Mouse (Mus musculus) bone marrow, adult 2 months (tissue): ENCODE data around the gene Mcm5. TPM values are rescaled to one million over a fixed set of nuclear protein-coding genes. Genes with fewer than 3 reads are reported as not detected.
A peak's percentile ranks its signal among the peaks of the same experiment; 100 is the strongest.

ENCODE experiments used
- H3K27ac ChIP-seq: fragments of 200-500 bp; 2 replicates; pipeline ENCODE4 v1.5.1; 2012; ENCODE audit warnings: low read depth, mild to moderate bottlenecking, control low read depth, inconsistent platforms, low read length; ENCODE audit not compliant: control insufficient read depth, poor library complexity, insufficient read depth
- H3K4me1 ChIP-seq: fragments of 200-500 bp; 2 replicates; pipeline ENCODE4 v1.6.1; 2011; ENCODE audit warnings: low read length; ENCODE audit not compliant: control insufficient read depth, insufficient read depth
- H3K4me3 ChIP-seq: fragments of 200-500 bp; replicated peaks from 2 replicates; pipeline ENCODE3; 2011; ENCODE audit warnings: mild to moderate bottlenecking, low read depth, low read length, control low read depth; ENCODE audit not compliant: control insufficient read depth
- CTCF ChIP-seq: fragments of 200-500 bp; IDR thresholded peaks from 2 replicates; pipeline ENCODE4 v1.5.1; 2011; ENCODE audit warnings: low read length, control low read depth; ENCODE audit not compliant: control insufficient read depth, insufficient read depth
- POLR2A ChIP-seq: fragments of 200-500 bp; IDR thresholded peaks from 2 replicates; pipeline ENCODE4 v1.6.1; 2011; ENCODE audit warnings: low read depth, mild to moderate bottlenecking, control low read depth, low read length, borderline replicate concordance; ENCODE audit not compliant: control insufficient read depth
- WGBS: fragments of 180-500 bp; shearing (Covaris S2); methylation state at CpG from one replicate; pipeline ENCODE4 v1.1.7; 2018; 5-methylcytosine and 5-hydroxymethylcytosine counted together
- polyA plus RNA-seq: library from polyadenylated mRNA; stranded (reverse); fragments of >200 nt; gene quantifications from 2 replicates; pipeline ENCODE4 v1.2.4, GENCODE M21; 2011; ENCODE audit warnings: low replicate concordance; ENCODE audit not compliant: missing spikeins, insufficient read depth, insufficient read length

Gene Mcm5
- polyA plus RNA-seq, 1 experiment, result 116 TPM

- Histone ChIP-seq H3K4me1 (no peaks in the 10 kb centered on the region; the same call in 1 of the 2 replicates), H3K4me3 (no peak overlapping the region), H3K27ac (no peak overlapping the region)
- WGBS, result 89% methylated on average over 1 of the region's 1 CpGs
- TF ChIP-seq POLR2A (no peak), CTCF (no peak)
These were observed 34.5 kb upstream of the Mcm5 start for GRCm38 (mm10) chr8:75074876-75075275.

GRCm38 (mm10) chr8:75078215-75078614 is 31.2 kb upstream of the Mcm5 start:
- no peak overlapping the region for H3K4me3 ChIP-seq
- no peak for TF ChIP-seq CTCF
- TF ChIP-seq POLR2A, result no peak
- peaks cover 8% of the 10 kb centered on the region for H3K4me1 ChIP-seq
- no peak overlapping the region for H3K27ac ChIP-seq
- 83% methylated on average over 1 of the region's 1 CpGs for WGBS

- H3K27ac ChIP-seq, result no peak overlapping the region
- peaks cover 8% of the 10 kb centered on the region for H3K4me1 ChIP-seq
- 93% methylated on average over 9 of the region's 9 CpGs for WGBS
- no peak for TF ChIP-seq POLR2A
- no peak for TF ChIP-seq CTCF
- H3K4me3 ChIP-seq, result no peak overlapping the region
These were observed 30.5 kb upstream of the Mcm5 start for GRCm38 (mm10) chr8:75078851-75079250.

DNA sequence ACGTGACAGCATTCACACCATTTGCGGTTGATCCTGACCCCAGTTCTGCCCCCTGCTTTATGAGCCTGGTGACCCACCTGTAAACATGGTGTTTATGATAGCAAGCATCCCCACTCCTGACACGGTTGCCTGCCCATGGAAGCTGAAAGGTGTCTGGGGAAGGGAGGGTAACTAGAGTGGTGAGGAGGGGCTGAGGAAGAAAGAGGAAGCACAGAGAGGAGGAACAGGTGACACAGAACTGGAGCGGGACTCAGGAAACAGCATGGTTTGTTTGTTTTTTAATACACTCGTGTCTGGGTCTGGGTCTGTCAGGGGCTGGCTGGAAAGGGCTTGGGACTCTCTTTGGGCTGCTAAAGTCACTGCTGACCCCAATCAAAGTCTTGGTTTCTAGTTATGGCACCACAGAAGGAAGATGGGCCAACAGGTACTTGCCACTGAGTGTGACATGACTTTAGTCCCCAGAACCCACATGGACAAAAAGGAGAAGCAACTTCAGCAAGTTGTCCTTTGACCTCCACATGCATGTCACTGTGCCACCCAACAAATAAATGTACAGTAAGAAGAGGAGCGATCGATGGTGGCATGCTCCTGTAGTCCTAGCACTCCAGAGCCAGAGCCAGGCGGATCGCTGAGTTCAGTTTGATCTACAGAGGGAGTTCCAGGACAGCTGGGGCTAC is 27.9 kb upstream of the Mcm5 start:
- H3K4me1 ChIP-seq, result peaks cover 8% of the 10 kb centered on the region
- 46% methylated on average over 9 of the region's 9 CpGs for WGBS

DNA sequence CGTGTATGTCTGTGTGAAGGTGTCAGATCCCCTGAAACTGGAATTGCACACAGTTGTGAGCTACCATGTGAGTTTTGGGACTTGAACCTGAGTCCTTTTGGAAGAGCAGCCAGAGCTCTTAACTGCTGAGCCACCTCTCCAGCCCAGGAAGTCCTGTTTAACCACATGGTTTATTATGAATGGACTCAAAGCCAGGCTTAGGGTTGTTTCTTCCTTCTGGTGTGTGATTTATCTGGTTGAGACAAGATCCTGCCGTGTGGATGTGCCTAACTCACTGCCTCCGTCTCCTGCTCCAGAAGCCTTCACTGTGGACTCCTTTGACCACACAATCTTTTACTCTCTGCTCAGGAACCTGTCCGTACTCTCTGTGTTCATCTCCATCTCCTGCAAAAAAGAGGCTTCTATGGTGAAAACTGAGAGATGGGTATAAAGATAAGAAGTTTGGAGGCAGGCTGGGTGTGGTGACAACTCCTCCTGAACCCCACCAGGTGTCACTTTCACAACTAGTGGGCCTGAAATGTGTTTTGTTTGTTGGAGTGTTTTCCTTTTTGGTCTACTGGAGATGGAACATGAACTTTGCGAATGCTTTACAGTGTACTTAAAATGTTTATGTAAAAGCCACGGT is 27.1 kb upstream of the Mcm5 start:
- peaks cover 8% of the 10 kb centered on the region for H3K4me1 ChIP-seq
- H3K4me3 ChIP-seq, result no peak overlapping the region
- WGBS, result 36% methylated on average over 6 of the region's 6 CpGs
- H3K27ac ChIP-seq, result peak overlapping the region; percentile 26
- TF ChIP-seq CTCF (no peak), POLR2A (no peak)

More for the DNA sequence above, 27.9 kb upstream of the Mcm5 start:
- no peak for TF ChIP-seq CTCF
- TF ChIP-seq POLR2A, result no peak
- Histone ChIP-seq H3K4me3 (no peak overlapping the region), H3K27ac (peak overlapping the region; percentile 66)

DNA sequence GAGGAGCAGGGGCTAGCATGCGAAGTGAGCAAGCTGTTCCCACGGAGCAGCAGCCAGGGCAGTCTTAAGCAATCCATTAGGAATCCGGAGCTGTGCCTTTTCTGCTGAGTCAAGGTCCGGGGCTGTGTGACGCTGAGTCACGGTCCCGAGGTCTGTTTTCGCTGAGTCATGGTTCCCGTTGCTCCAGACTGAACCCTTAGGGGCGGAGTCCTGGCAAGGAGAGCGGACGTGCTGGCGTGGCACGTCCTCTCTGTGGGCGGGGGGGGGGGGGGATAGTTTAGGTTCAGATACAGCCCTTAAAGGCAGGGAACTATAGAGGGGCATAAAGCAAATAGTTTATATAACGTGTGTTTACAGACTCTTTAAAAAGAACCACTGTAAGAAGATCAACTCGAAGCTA is 25.5 kb upstream of the Mcm5 start:
- Histone ChIP-seq H3K27ac (peak overlapping the region; percentile 4; the same call in 1 of the 2 replicates), H3K4me3 (peak overlapping the region; percentile 44), H3K4me1 (peaks cover 8% of the 10 kb centered on the region)
- TF ChIP-seq POLR2A, result 0 out of 2 replicates have a peak, but pooled peaks have one; percentile 25
- TF ChIP-seq CTCF, result no peak
- 2% methylated on average over 17 of the region's 17 CpGs for WGBS

DNA sequence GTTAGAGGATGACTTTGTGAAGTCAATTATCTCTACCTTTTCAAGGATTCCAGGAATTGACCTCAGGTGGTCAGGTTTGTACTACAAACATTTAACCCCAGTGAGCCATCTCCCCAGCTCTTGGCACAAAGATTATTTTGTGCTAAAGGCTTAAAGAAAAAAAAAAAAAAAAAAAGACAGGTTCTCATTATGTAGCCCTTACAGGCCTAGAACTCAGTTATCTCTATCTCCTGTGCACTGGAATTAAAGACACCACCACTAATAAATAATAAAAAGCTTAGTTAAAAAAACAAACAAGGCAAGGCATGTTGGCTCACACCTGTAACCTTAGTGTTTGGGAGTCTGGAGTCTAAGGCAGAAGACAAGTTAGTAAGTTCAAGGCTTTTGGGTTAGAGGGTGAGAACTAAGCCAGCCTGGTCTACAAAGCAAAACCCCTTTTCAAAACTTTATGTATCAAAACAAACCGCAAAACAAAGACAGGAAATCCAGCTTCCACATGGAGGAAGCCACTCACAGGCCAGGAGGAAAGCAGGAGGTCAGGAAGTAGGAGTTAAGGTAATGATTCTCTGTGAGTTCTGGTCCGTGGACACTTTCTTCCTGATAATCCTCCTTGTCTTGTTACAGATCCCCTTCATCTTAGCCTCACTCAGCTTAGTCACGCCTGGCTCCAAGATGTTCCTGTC is 24.8 kb upstream of the Mcm5 start:
- TF ChIP-seq POLR2A, result no peak
- no peak for TF ChIP-seq CTCF
- no peak overlapping the region for H3K4me3 ChIP-seq
- H3K4me1 ChIP-seq, result peaks cover 8% of the 10 kb centered on the region
- 22% methylated on average over 3 of the region's 3 CpGs for WGBS
- no peak overlapping the region; the same call in 1 of the 2 replicates for H3K27ac ChIP-seq

- no peak overlapping the region for H3K4me3 ChIP-seq
- H3K27ac ChIP-seq, result peak overlapping the region; percentile 18; the same call in 1 of the 2 replicates
- TF ChIP-seq CTCF (no peak), POLR2A (no peak)
- WGBS, result 29% methylated on average over 2 of the region's 2 CpGs
- peaks cover 8% of the 10 kb centered on the region for H3K4me1 ChIP-seq
These were observed 23.4 kb upstream of the Mcm5 start for GRCm38 (mm10) chr8:75086002-75086401.
